Mouse (Mus musculus): ENCODE results near the gene Fam213a.

DNA sequence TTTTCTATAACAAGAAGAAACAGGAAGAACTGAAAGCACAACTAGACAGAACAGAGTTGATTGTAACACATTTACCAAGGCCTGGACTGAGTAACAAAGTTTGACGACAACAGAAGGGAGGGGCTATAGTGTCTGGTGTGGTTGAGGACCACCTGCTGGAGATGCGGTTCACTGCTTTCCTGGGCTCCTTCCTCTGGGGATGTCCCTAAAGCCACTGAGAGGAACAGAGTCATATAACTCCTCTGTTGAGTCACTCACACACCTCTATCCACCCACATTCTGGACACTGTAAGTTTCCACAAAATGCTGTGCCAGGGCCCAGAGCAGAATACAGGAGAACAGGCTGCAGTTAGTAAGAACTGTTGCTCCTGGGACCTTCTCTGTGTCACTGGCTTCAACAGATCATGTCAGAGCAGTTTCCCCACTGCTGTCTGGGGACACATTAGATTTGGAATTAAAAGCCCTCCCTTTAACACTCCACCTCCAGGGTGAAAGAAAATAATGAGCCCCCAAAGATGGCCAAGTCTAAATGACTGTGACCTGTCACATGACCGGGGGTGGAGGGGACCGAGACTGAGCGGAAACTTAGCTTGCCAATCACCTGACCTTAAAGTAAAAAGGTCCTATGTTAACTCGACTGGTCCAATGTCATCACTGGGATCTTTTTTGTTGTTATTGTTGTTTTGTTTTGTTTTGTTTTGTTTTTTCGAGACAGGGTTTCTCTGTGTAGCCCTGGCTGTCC lies 13.5 kb downstream of the Fam213a start:
- TF ChIP-seq CTCF (IDR thresholded peaks at IDR 0.05; ENCODE audit: control insufficient read depth, insufficient read depth, insufficient read length) (no peak), MYOD1 (IDR thresholded peaks at IDR 0.05; ENCODE audit: control insufficient read depth, insufficient read length, low read depth) (no peak), MAX (IDR thresholded peaks at IDR 0.05) (no peak), USF1 (IDR thresholded peaks at IDR 0.05; ENCODE audit: low read depth) (peak; percentile 47), CEBPB (IDR thresholded peaks at IDR 0.05; ENCODE audit: low read depth) (no peak), FOSL1 (IDR thresholded peaks at IDR 0.05; ENCODE audit: insufficient read depth, low read length, poor library complexity, severe bottlenecking) (no peak), MYOG (IDR thresholded peaks at IDR 0.05; ENCODE audit: control insufficient read depth, extremely low read depth, insufficient read length) (no peak)
